Mouse (Mus musculus) CH12.LX (cell line): ENCODE results near the gene Kcnn1.
A peak's percentile ranks its signal among the peaks of the same experiment; 100 is the strongest.

ENCODE experiments used
- CTCF ChIP-seq, 2 experiments: IDR thresholded peaks in 1 of 2; conservative IDR thresholded peaks in 1 of 2; 2 replicates each; pipeline ENCODE4 v1.5.1; 2011 to 2012; ENCODE audit warnings: low read depth in 2 of 2, low read length in 2 of 2, improper control_type of control experiment in 1 of 2, inconsistent platforms in 1 of 2, mild to moderate bottlenecking in 1 of 2, moderate library complexity in 1 of 2
- E2F4 ChIP-seq: IDR thresholded peaks from 2 replicates; pipeline ENCODE4 v1.6.1; 2011; ENCODE audit warnings: low read depth, low read length, improper control_type of control experiment; ENCODE audit not compliant: insufficient replicate concordance
- EP300 ChIP-seq: IDR thresholded peaks from 2 replicates; pipeline ENCODE4 v1.6.1; 2011; ENCODE audit warnings: low read length, improper control_type of control experiment
- JUN ChIP-seq: IDR thresholded peaks from 2 replicates; pipeline ENCODE4 v1.6.1; 2011; ENCODE audit warnings: low read depth, mild to moderate bottlenecking, low read length, improper control_type of control experiment, moderate library complexity; ENCODE audit not compliant: insufficient read depth
- POLR2A ChIP-seq: IDR thresholded peaks from 2 replicates; pipeline ENCODE4 v1.6.1; 2011; ENCODE audit warnings: low read depth, mild to moderate bottlenecking, improper control_type of control experiment, low read length
- UBTF ChIP-seq: IDR thresholded peaks from 2 replicates; pipeline ENCODE4 v1.6.1; 2012; ENCODE audit warnings: low read depth, mild to moderate bottlenecking, inconsistent platforms, low read length, improper control_type of control experiment, moderate library complexity
- USF1 ChIP-seq: IDR thresholded peaks from 2 replicates; pipeline ENCODE4 v1.6.1; 2014; ENCODE audit warnings: low read depth, mild to moderate bottlenecking, inconsistent platforms, low read length, improper control_type of control experiment
- ZKSCAN1 ChIP-seq: IDR thresholded peaks from 2 replicates; pipeline ENCODE4 v1.6.1; 2012; ENCODE audit warnings: low read depth, inconsistent platforms, low read length, improper control_type of control experiment, borderline replicate concordance

GRCm38 (mm10) chr8:70808955-70809701 is 53.9 kb downstream of the Kcnn1 start:
- no peak for TF ChIP-seq EP300
- no peak for TF ChIP-seq POLR2A
- no peak for TF ChIP-seq E2F4
- TF ChIP-seq ZKSCAN1 = no peak
- TF ChIP-seq JUN = no peak
- TF ChIP-seq CTCF (conservative IDR thresholded peaks at IDR 0.05 in 1 of 2, IDR thresholded peaks at IDR 0.05 in 1 of 2; ENCODE audit: low read depth in 2 of 2, low read length in 2 of 2) = no peak
- TF ChIP-seq USF1 = no peak
- TF ChIP-seq UBTF = 0 out of 2 replicates have a peak, but pooled peaks have one; percentile 24
